Mouse (Mus musculus) neural tube, embryonic 15.5 days (tissue): Measurements from ENCODE around the gene Peak1. TPM values are rescaled to one million over a fixed set of nuclear protein-coding genes. Genes with fewer than 3 reads are reported as not detected.
A peak's percentile ranks its signal among the peaks of the same experiment; 100 is the strongest.

Experiments
- ATAC-seq: fragments of 200-750 bp; cut with Nextera tagmentation; 2 replicates; pipeline ENCODE4 v1.8.0; 2017; ENCODE audit warnings: mild to moderate bottlenecking, moderate TSS enrichment, moderate library complexity; ENCODE audit not compliant: low FRiP score
- H3K27ac ChIP-seq: fragments of 300-500 bp; sonication (generic); replicated peaks from 2 replicates; pipeline ENCODE4 v1.5.1; 2015; ENCODE audit warnings: mild to moderate bottlenecking, inconsistent platforms
- H3K27me3 ChIP-seq: fragments of 300-500 bp; sonication (generic); replicated peaks from 2 replicates; pipeline ENCODE4 v1.6.1; 2015; ENCODE audit warnings: inconsistent platforms
- H3K36me3 ChIP-seq: fragments of 300-500 bp; sonication (generic); 2 replicates; pipeline ENCODE4 v1.6.1; 2015; ENCODE audit warnings: inconsistent platforms
- H3K4me1 ChIP-seq: fragments of 300-500 bp; sonication (generic); 2 replicates; pipeline ENCODE4 v1.6.1; 2015; ENCODE audit warnings: inconsistent platforms
- H3K4me2 ChIP-seq: fragments of 300-500 bp; sonication (generic); 2 replicates; pipeline ENCODE4 v1.6.1; 2015; ENCODE audit warnings: inconsistent platforms, mild to moderate bottlenecking, moderate library complexity
- H3K4me3 ChIP-seq: fragments of 300-500 bp; sonication (generic); replicated peaks from 2 replicates; pipeline ENCODE4 v1.5.1; 2015; ENCODE audit warnings: mild to moderate bottlenecking, inconsistent platforms
- H3K9ac ChIP-seq: fragments of 300-500 bp; sonication (generic); replicated peaks from 2 replicates; pipeline ENCODE4 v1.6.1; 2015; ENCODE audit warnings: mild to moderate bottlenecking, inconsistent platforms
- H3K9me3 ChIP-seq: fragments of 300-500 bp; sonication (generic); replicated peaks from 2 replicates; pipeline ENCODE4 v1.6.1; 2016; ENCODE audit warnings: inconsistent platforms
- WGBS: fragments of 180-500 bp; shearing (Covaris S2); methylation state at CpG from one replicate; pipeline ENCODE4 v1.1.7; 2015; ENCODE audit warnings: mixed read lengths; 5-methylcytosine and 5-hydroxymethylcytosine counted together
- polyA plus RNA-seq: library from polyadenylated mRNA; unstranded; fragments of >200 nt; fragmentation: Nextera tagmentation; extraction: Ambion mirVana; gene quantifications from 2 replicates; pipeline ENCODE4 v1.2.1, GENCODE M21; 2015

Gene Peak1
- 6.5 and 8.1 TPM in 2 replicates for polyA plus RNA-seq

GRCm38 (mm10) chr9:56417948-56418737, at the start of gene Peak1, which contains the start of gene Hmg20a:
Peak1 (minus strand) TSS chr9:56418067.
Hmg20a (plus strand) TSS chr9:56418609.
- peak; percentile 96 for ATAC-seq
- peaks cover 58% of the 10 kb centered on the region for H3K4me1 ChIP-seq
- H3K9me3 ChIP-seq, result no peaks in the 10 kb centered on the region
- H3K4me2 ChIP-seq, result peak within 1 kb of the TSS; percentile 78
- under 1% methylated on average over 59 of the region's 59 CpGs for WGBS
- H3K27ac ChIP-seq, result peak within 1 kb of the TSS; percentile 98
- H3K36me3 ChIP-seq, result no peaks in the 10 kb centered on the region
- H3K4me3 ChIP-seq, result peak within 1 kb of the TSS; percentile 78
- no peaks in the 10 kb centered on the region for H3K27me3 ChIP-seq
- peak within 1 kb of the TSS; percentile 78 for H3K9ac ChIP-seq

- no peak overlapping the region for H3K4me2 ChIP-seq
- H3K4me3 ChIP-seq, result no peak overlapping the region
- 0 out of 2 replicates have a peak overlapping the region, but pooled peaks have one; percentile 15 for H3K27ac ChIP-seq
- no peaks in the 10 kb centered on the region for H3K36me3 ChIP-seq
- ATAC-seq, result no peak
- H3K9me3 ChIP-seq, result no peaks in the 10 kb centered on the region
- WGBS, result 90% methylated on average over 4 of the region's 4 CpGs
- no peaks in the 10 kb centered on the region for H3K27me3 ChIP-seq
- peaks cover 36% of the 10 kb centered on the region for H3K4me1 ChIP-seq
- H3K9ac ChIP-seq, result no peak overlapping the region
Observed at GRCm38 (mm10) chr9:56466251-56466650, 48.4 kb upstream of the Peak1 start.

- Histone ChIP-seq H3K9ac (no peak overlapping the region), H3K27ac (peak overlapping the region; percentile 51), H3K36me3 (no peaks in the 10 kb centered on the region), H3K9me3 (no peaks in the 10 kb centered on the region), H3K4me2 (peak overlapping the region; percentile 38), H3K4me3 (no peak overlapping the region), H3K4me1 (peaks cover 36% of the 10 kb centered on the region), H3K27me3 (no peaks in the 10 kb centered on the region)
- WGBS, result 8% methylated on average over 23 of the region's 23 CpGs
- ATAC-seq, result no peak
Observed at GRCm38 (mm10) chr9:56464863-56465654, 47.2 kb upstream of the Peak1 start.

GRCm38 (mm10) chr9:56463686-56464515, 46.0 kb upstream of the Peak1 start:
- 31% methylated on average over 4 of the region's 4 CpGs for WGBS
- Histone ChIP-seq H3K27me3 (no peaks in the 10 kb centered on the region), H3K9me3 (no peaks in the 10 kb centered on the region), H3K4me1 (peaks cover 39% of the 10 kb centered on the region), H3K4me2 (no peak overlapping the region), H3K4me3 (no peak overlapping the region), H3K9ac (no peak overlapping the region), H3K36me3 (no peaks in the 10 kb centered on the region), H3K27ac (no peak overlapping the region)
- ATAC-seq, result no peak

GRCm38 (mm10) chr9:56463046-56463445, 45.2 kb upstream of the Peak1 start:
- H3K4me3 ChIP-seq, result no peak overlapping the region
- H3K9ac ChIP-seq, result no peak overlapping the region
- no peaks in the 10 kb centered on the region for H3K9me3 ChIP-seq
- H3K4me1 ChIP-seq, result peaks cover 39% of the 10 kb centered on the region
- ATAC-seq, result no peak
- 90% methylated on average over 2 of the region's 2 CpGs for WGBS
- H3K4me2 ChIP-seq, result no peak overlapping the region
- H3K27ac ChIP-seq, result no peak overlapping the region
- no peaks in the 10 kb centered on the region for H3K27me3 ChIP-seq
- H3K36me3 ChIP-seq, result no peaks in the 10 kb centered on the region

GRCm38 (mm10) chr9:56462606-56463005, 44.7 kb upstream of the Peak1 start:
- no peaks in the 10 kb centered on the region for H3K27me3 ChIP-seq
- H3K9me3 ChIP-seq, result no peaks in the 10 kb centered on the region
- H3K9ac ChIP-seq, result no peak overlapping the region
- H3K36me3 ChIP-seq, result no peaks in the 10 kb centered on the region
- 100% methylated on average over 1 of the region's 1 CpGs for WGBS
- H3K4me1 ChIP-seq, result peaks cover 36% of the 10 kb centered on the region
- no peak overlapping the region for H3K27ac ChIP-seq
- ATAC-seq, result no peak
- H3K4me2 ChIP-seq, result no peak overlapping the region
- no peak overlapping the region for H3K4me3 ChIP-seq

GRCm38 (mm10) chr9:56460987-56461386, 43.1 kb upstream of the Peak1 start:
- no peaks in the 10 kb centered on the region for H3K27me3 ChIP-seq
- peaks cover 28% of the 10 kb centered on the region for H3K4me1 ChIP-seq
- no peak overlapping the region for H3K27ac ChIP-seq
- no peaks in the 10 kb centered on the region for H3K36me3 ChIP-seq
- ATAC-seq, result no peak
- no peaks in the 10 kb centered on the region for H3K9me3 ChIP-seq
- no peak overlapping the region for H3K4me3 ChIP-seq
- WGBS, result 83% methylated on average over 5 of the region's 5 CpGs
- H3K9ac ChIP-seq, result no peak overlapping the region
- H3K4me2 ChIP-seq, result no peak overlapping the region

GRCm38 (mm10) chr9:56456426-56456825, 38.6 kb upstream of the Peak1 start:
- Histone ChIP-seq H3K4me2 (no peak overlapping the region), H3K4me3 (no peak overlapping the region), H3K27me3 (no peaks in the 10 kb centered on the region), H3K9me3 (no peaks in the 10 kb centered on the region), H3K9ac (no peak overlapping the region), H3K4me1 (peaks cover 8% of the 10 kb centered on the region; the same call in 1 of the 2 replicates), H3K27ac (no peak overlapping the region), H3K36me3 (0 out of 2 replicates have a peak, but pooled peaks cover 3% of the 10 kb centered on the region)
- no peak for ATAC-seq
- WGBS, result 96% methylated on average over 3 of the region's 3 CpGs

GRCm38 (mm10) chr9:56453038-56453815, 35.4 kb upstream of the Peak1 start:
- H3K27me3 ChIP-seq, result no peaks in the 10 kb centered on the region
- 89% methylated on average over 2 of the region's 2 CpGs for WGBS
- no peaks in the 10 kb centered on the region for H3K9me3 ChIP-seq
- no peak overlapping the region for H3K27ac ChIP-seq
- no peak overlapping the region for H3K9ac ChIP-seq
- H3K36me3 ChIP-seq, result 0 out of 2 replicates have a peak, but pooled peaks cover 3% of the 10 kb centered on the region
- H3K4me2 ChIP-seq, result no peak overlapping the region
- ATAC-seq, result no peak
- H3K4me1 ChIP-seq, result peaks cover 5% of the 10 kb centered on the region; the same call in 1 of the 2 replicates
- H3K4me3 ChIP-seq, result no peak overlapping the region

- no peak overlapping the region for H3K9ac ChIP-seq
- H3K27me3 ChIP-seq, result no peaks in the 10 kb centered on the region
- peaks cover 5% of the 10 kb centered on the region; the same call in 1 of the 2 replicates for H3K4me1 ChIP-seq
- H3K27ac ChIP-seq, result 0 out of 2 replicates have a peak overlapping the region, but pooled peaks have one; percentile 41
- H3K9me3 ChIP-seq, result no peaks in the 10 kb centered on the region
- 0 out of 2 replicates have a peak, but pooled peaks cover 3% of the 10 kb centered on the region for H3K36me3 ChIP-seq
- ATAC-seq, result no peak
- H3K4me3 ChIP-seq, result no peak overlapping the region
- 78% methylated on average over 6 of the region's 6 CpGs for WGBS
- H3K4me2 ChIP-seq, result no peak overlapping the region
Observed at GRCm38 (mm10) chr9:56451570-56451969, 33.7 kb upstream of the Peak1 start.
